Mouse (Mus musculus) midbrain, embryonic 16.5 days (tissue): ENCODE data around the gene Lingo4. TPM values are rescaled to one million over a fixed set of nuclear protein-coding genes. Genes with fewer than 3 reads are reported as not detected.

ENCODE experiments used
- ATAC-seq: fragments of 200-750 bp; cut with Nextera tagmentation; 2 replicates; pipeline ENCODE4 v1.8.0; 2017; ENCODE audit warnings: moderate TSS enrichment
- H3K27ac ChIP-seq: fragments of 300-500 bp; sonication (generic); 2 replicates; pipeline ENCODE4 v1.5.1; 2014; ENCODE audit warnings: mild to moderate bottlenecking, low read length, mixed read lengths
- H3K27me3 ChIP-seq: fragments of 300-500 bp; sonication (generic); 2 replicates; pipeline ENCODE4 v1.6.1; 2014; ENCODE audit warnings: low read depth, low read length, mixed read lengths; ENCODE audit not compliant: control insufficient read depth, insufficient read depth
- H3K36me3 ChIP-seq: fragments of 300-500 bp; sonication (generic); 2 replicates; pipeline ENCODE4 v1.6.1; 2014; ENCODE audit warnings: mild to moderate bottlenecking, low read length, moderate library complexity, mixed read lengths; ENCODE audit not compliant: control insufficient read depth, insufficient read depth
- H3K4me1 ChIP-seq: fragments of 300-500 bp; sonication (generic); 2 replicates; pipeline ENCODE4 v1.6.1; 2014; ENCODE audit warnings: mild to moderate bottlenecking, low read length, mixed read lengths; ENCODE audit not compliant: control insufficient read depth, insufficient read depth
- H3K4me2 ChIP-seq: fragments of 300-500 bp; sonication (generic); 2 replicates; pipeline ENCODE4 v1.6.1; 2014; ENCODE audit warnings: mild to moderate bottlenecking, low read length, mixed read lengths
- H3K4me3 ChIP-seq: fragments of 300-500 bp; sonication (generic); 2 replicates; pipeline ENCODE4 v1.5.1; 2014; ENCODE audit warnings: low read depth, mild to moderate bottlenecking, low read length, moderate library complexity, mixed read lengths
- H3K9ac ChIP-seq: fragments of 300-500 bp; sonication (generic); 2 replicates; pipeline ENCODE4 v1.6.1; 2014; ENCODE audit warnings: low read depth, low read length, mixed read lengths
- H3K9me3 ChIP-seq: fragments of 300-500 bp; sonication (generic); replicated peaks from 2 replicates; pipeline ENCODE4 v1.6.1; 2014; ENCODE audit warnings: mild to moderate bottlenecking, low read length, mixed read lengths; ENCODE audit not compliant: control insufficient read depth, poor library complexity, severe bottlenecking
- WGBS: fragments of 180-500 bp; shearing (Covaris S2); extraction: QIAGEN DNeasy Blood & Tissue Kit; methylation state at CpG from one replicate; pipeline ENCODE4 v1.1.7; 2014; 5-methylcytosine and 5-hydroxymethylcytosine counted together
- polyA plus RNA-seq: library from polyadenylated mRNA; unstranded; fragments of >200 nt; fragmentation: Nextera tagmentation; extraction: Ambion mirVana; gene quantifications from 2 replicates; pipeline ENCODE4 v1.2.1, GENCODE M21; 2015

Gene Lingo4
- polyA plus RNA-seq, 1 experiment from 2014 or later, result 1.6 TPM

DNA sequence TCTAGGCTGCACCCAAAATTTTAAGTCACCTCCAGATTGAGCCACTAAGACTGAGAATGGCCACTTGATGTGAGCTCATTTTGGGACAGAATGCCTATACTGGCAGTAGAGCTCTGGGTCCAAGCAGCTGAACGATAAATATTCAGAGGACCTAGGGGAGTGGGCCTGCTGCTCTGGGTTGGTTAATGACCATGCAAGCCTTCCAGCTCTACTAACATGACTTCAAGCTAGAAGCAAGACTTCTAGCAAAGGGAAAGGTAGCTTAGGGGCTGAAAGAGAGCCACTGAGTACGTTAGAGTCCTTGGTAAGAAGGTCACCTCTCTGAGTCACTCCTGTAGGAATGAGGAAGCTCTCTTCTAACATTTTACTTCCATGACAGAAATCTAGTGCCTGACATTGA, 6.2 kb upstream of the Lingo4 start:
- no peaks in the 10 kb centered on the region for H3K9me3 ChIP-seq
- H3K27me3 ChIP-seq, result no peaks in the 10 kb centered on the region; the same call in 1 of the 2 replicates
- ATAC-seq, result no peak
- no peaks in the 10 kb centered on the region for H3K36me3 ChIP-seq
- H3K27ac ChIP-seq, result no peak overlapping the region
- H3K4me1 ChIP-seq, result no peaks in the 10 kb centered on the region
- H3K4me3 ChIP-seq, result no peak overlapping the region
- H3K9ac ChIP-seq, result no peak overlapping the region
- H3K4me2 ChIP-seq, result no peak overlapping the region
- 89% methylated on average over 2 of the region's 2 CpGs for WGBS

DNA sequence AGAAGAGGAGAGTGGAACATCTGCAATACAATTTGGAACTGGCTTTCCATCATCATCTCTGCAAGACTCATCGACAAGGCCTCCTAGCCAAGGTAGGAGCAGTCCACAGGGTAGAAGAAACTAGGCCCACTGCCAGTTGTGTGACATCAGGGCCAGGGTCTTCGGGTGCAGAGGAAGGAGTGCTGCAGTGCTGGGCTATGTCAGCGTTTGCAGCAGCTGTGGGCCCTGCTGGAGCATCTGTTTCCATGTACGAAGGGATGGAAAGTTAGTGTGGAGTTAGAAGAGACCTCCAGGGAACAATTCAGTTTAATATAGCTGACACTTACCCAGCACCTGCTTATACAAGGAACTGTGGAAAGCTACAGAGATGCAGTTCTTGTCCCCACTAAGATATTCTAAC, 5.3 kb upstream of the Lingo4 start:
- H3K4me1 ChIP-seq, result no peaks in the 10 kb centered on the region
- no peak overlapping the region for H3K4me2 ChIP-seq
- 76% methylated on average over 4 of the region's 4 CpGs for WGBS
- no peaks in the 10 kb centered on the region for H3K36me3 ChIP-seq
- no peak overlapping the region for H3K4me3 ChIP-seq
- H3K27me3 ChIP-seq, result peaks cover 2% of the 10 kb centered on the region
- H3K9ac ChIP-seq, result no peak overlapping the region
- no peaks in the 10 kb centered on the region for H3K9me3 ChIP-seq
- ATAC-seq, result no peak
- H3K27ac ChIP-seq, result no peak overlapping the region

DNA sequence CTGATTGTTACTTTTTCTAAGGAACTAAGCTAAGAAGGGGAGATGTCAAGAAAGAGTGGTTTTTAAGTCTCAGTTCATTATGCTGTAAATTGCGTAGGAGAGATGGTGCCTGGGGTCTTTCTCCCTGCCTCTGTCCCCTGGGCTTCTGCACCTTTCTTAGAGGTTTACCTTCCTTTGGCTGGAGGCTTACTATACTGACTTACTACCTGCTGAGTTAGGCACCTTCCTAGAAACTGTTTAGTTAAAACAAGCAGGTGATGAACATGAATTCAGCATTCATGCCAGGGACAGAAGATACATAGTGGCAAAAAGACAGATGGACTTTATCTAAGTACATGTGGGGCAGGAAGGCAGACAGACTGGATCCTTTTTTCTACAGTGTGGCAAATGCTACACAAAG, 2.0 kb upstream of the Lingo4 start:
- 75% methylated on average over 1 of the region's 1 CpGs for WGBS
- H3K9ac ChIP-seq, result no peak overlapping the region
- H3K27ac ChIP-seq, result no peak overlapping the region
- H3K27me3 ChIP-seq, result peaks cover 2% of the 10 kb centered on the region
- peaks cover 8% of the 10 kb centered on the region for H3K4me1 ChIP-seq
- H3K4me3 ChIP-seq, result no peak overlapping the region
- ATAC-seq, result no peak
- no peaks in the 10 kb centered on the region for H3K9me3 ChIP-seq
- no peak overlapping the region for H3K4me2 ChIP-seq
- H3K36me3 ChIP-seq, result no peaks in the 10 kb centered on the region

GRCm38 (mm10) chr3:94396851-94397250, 1.5 kb upstream of the Lingo4 start:
- H3K9me3 ChIP-seq, result no peaks in the 10 kb centered on the region
- no peaks in the 10 kb centered on the region for H3K36me3 ChIP-seq
- WGBS, result 86% methylated on average over 4 of the region's 4 CpGs
- ATAC-seq, result no peak
- H3K4me3 ChIP-seq, result no peak overlapping the region
- H3K9ac ChIP-seq, result no peak overlapping the region
- peaks cover 2% of the 10 kb centered on the region for H3K27me3 ChIP-seq
- H3K4me1 ChIP-seq, result peaks cover 8% of the 10 kb centered on the region
- no peak overlapping the region for H3K27ac ChIP-seq
- H3K4me2 ChIP-seq, result no peak overlapping the region

DNA sequence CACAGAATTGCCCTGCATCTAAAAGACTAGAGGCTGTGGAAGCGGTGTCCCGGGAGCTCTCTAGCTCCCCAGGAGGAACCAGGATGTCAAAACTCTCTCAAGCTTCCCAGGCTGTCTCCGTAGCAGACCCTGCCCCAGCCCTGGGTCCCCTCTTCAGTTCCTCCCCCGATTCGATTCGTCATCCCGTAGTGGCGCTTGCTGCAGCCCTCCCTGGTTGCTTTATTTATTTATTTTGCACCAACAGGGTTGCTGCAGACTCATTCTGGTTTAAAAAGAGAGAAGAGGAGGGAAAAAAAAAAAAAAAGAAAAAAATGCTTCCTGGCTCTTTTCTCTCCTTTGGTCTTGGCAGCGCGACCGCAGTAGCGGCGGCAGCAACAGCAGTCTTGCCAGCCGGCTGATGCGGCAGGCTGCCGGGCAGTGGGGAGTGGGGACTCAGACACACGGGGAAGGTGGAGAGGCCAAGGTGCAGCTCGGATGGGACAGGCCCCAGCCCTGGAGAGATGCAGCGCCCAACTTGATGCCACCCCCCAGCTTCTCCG, 695 bp downstream of the Lingo4 start:
- Histone ChIP-seq H3K4me3 (peak overlapping the region; percentile 39), H3K27me3 (peaks cover 2% of the 10 kb centered on the region), H3K9ac (peak overlapping the region; percentile 65), H3K4me1 (peaks cover 8% of the 10 kb centered on the region), H3K9me3 (no peaks in the 10 kb centered on the region), H3K4me2 (peak overlapping the region; percentile 75), H3K36me3 (no peaks in the 10 kb centered on the region), H3K27ac (0 out of 2 replicates have a peak overlapping the region, but pooled peaks have one; percentile 38)
- WGBS, result 2% methylated on average over 20 of the region's 20 CpGs
- ATAC-seq, result peak; percentile 83

- H3K9me3 ChIP-seq, result no peaks in the 10 kb centered on the region
- H3K9ac ChIP-seq, result peak overlapping the region; percentile 65; the same call in 1 of the 2 replicates
- no peak; the same call in 1 of the 2 replicates for ATAC-seq
- H3K4me2 ChIP-seq, result peak overlapping the region; percentile 75
- WGBS, result 18% methylated on average over 5 of the region's 5 CpGs
- H3K27me3 ChIP-seq, result peaks cover 2% of the 10 kb centered on the region
- H3K36me3 ChIP-seq, result no peaks in the 10 kb centered on the region
- 0 out of 2 replicates have a peak overlapping the region, but pooled peaks have one; percentile 38 for H3K27ac ChIP-seq
- peak overlapping the region; percentile 39 for H3K4me3 ChIP-seq
- peaks cover 8% of the 10 kb centered on the region for H3K4me1 ChIP-seq
These were observed 1.5 kb downstream of the Lingo4 start for GRCm38 (mm10) chr3:94399663-94400310.

DNA sequence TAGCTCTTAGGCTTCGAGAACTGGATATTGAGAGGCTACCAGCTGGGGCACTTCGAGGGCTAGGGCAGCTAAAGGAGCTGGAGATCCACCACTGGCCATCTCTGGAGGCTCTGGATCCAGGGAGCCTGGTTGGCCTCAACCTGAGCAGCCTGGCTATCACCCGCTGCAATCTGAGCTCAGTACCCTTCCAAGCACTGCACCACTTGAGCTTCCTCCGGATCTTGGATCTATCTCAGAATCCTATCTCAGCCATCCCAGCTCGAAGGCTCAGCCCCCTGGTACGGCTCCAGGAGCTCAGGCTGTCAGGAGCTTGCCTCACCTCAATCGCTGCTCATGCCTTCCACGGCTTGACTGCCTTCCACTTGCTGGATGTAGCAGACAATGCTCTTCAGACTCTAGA, 4.1 kb downstream of the Lingo4 start:
- no peak overlapping the region for H3K27ac ChIP-seq
- ATAC-seq, result no peak

GRCm38 (mm10) chr3:94404366-94405054, 6.2 kb downstream of the Lingo4 start:
- Histone ChIP-seq H3K9ac (0 out of 2 replicates have a peak overlapping the region, but pooled peaks have one; percentile 23), H3K4me3 (no peak overlapping the region), H3K9me3 (no peaks in the 10 kb centered on the region), H3K36me3 (0 out of 2 replicates have a peak, but pooled peaks cover 2% of the 10 kb centered on the region), H3K27me3 (no peaks in the 10 kb centered on the region), H3K4me1 (peaks cover 3% of the 10 kb centered on the region), H3K4me2 (no peak overlapping the region), H3K27ac (no peak overlapping the region)
- peak; percentile 7; the same call in 1 of the 2 replicates for ATAC-seq
- WGBS, result 24% methylated on average over 7 of the region's 7 CpGs

More for the DNA sequence above, 4.1 kb downstream of the Lingo4 start:
- no peaks in the 10 kb centered on the region for H3K9me3 ChIP-seq
- no peak overlapping the region for H3K9ac ChIP-seq
- H3K27me3 ChIP-seq, result peaks cover under 1% of the 10 kb centered on the region; the same call in 1 of the 2 replicates
- H3K36me3 ChIP-seq, result no peaks in the 10 kb centered on the region
- no peak overlapping the region for H3K4me3 ChIP-seq
- H3K4me1 ChIP-seq, result peaks cover 8% of the 10 kb centered on the region
- 82% methylated on average over 8 of the region's 8 CpGs for WGBS
- no peak overlapping the region for H3K4me2 ChIP-seq

DNA sequence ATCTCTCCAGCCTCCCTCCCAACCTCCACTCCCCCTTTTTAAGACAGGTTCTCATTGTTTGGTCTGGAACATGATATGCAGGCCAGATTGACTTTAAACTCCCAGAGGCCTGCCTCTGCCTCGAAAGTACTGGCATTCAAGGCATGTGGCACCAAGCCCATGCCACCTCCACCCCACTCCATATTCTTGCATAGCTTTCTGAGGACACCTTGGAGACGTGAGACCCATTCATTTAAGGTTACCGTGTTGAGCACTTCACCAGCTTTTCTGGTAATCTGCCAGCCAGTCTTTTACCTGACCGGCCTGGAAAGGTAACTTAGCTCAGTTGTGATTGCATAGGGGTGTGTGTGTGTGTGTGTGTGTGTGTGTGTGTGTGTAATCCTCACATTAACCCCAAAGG, 7.2 kb downstream of the Lingo4 start:
- no peak for ATAC-seq
- no peaks in the 10 kb centered on the region for H3K4me1 ChIP-seq
- no peaks in the 10 kb centered on the region for H3K27me3 ChIP-seq
- 83% methylated on average over 4 of the region's 4 CpGs for WGBS
- no peaks in the 10 kb centered on the region for H3K9me3 ChIP-seq
- H3K4me2 ChIP-seq, result no peak overlapping the region
- H3K9ac ChIP-seq, result no peak overlapping the region
- 0 out of 2 replicates have a peak, but pooled peaks cover 2% of the 10 kb centered on the region for H3K36me3 ChIP-seq
- H3K4me3 ChIP-seq, result no peak overlapping the region
- H3K27ac ChIP-seq, result no peak overlapping the region
